ENCODE assay signal across 8 mouse cellular contexts in the genomic region with DNA sequence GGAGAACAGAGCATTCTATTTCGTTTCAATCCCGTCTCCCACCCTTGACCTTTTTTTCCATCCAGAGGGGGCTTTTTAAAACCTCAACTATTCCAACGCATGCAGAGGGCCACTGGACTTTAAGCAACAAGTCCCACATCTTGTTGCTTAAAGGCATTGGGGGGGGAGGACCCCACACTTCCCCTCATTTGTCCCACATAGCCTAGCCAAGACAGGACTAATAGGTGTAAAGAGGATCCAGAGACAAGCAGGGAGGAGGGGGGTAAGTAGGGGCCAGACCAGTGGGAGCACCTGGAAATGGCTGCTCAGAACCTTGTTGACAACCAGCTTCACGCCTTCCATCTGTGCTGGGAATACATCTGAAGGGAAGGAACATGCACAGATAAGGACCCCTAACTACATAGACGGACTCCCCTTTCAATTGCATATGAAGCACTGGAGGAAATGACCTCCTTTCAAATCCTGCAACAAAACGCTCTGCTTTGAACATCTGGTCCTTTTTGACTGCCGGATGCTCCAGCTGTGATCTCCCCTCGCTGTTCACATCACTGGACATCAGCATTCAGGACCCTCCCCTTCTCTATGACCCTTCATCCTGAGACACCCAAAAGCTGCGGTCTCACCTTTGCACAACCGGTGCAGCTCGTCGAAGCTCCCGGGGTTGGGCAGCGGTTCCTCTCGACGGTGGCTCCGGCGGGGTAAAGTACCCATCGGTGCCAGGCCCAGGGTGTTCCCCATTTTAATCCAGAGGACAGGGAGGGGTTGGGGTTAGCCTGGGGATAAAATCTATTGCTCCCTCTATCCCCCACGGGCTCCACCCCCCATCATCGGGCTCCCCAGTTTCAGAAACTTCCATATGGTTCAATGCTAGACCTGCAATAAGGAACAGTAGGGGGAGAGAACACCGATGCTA. TPM values are rescaled to one million over a fixed set of nuclear protein-coding genes. Genes with fewer than 3 reads are reported as not detected.
A peak's percentile ranks its signal among the peaks of the same experiment; 100 is the strongest.
DNase-seq lines count a peak whose midpoint lies in the region; ATAC-seq lines count a peak whose summit lies in the region.

No protein-coding gene starts in this region.

- 6% methylated on average over 22 of the region's 22 CpGs for WGBS in forebrain, embryonic 15.5 days

- peak overlapping the region; percentile 66 for H3K4me3 ChIP-seq in forebrain, embryonic 15.5 days

- peak; percentile 17 to 23 for DNase-seq in frontal cortex, postnatal 14 days (ENCODE audit: low spot score in 2 of 2)
- DNase-seq in thymus, postnatal 0 days (ENCODE audit: low spot score), result peak; percentile 21
- no peak for DNase-seq in thymus, postnatal 25 days
- peak; percentile 36 to 37 for DNase-seq in left cerebral cortex, postnatal 36 days (ENCODE audit: low spot score in 2 of 2)
- peak; percentile 42 for DNase-seq in naive thymus-derived CD4-positive, alpha-beta T cell, adult 2 months (ENCODE audit: low read depth)
- no peak for DNase-seq in adrenal gland, postnatal 25 days

- H3K27ac ChIP-seq in forebrain, embryonic 15.5 days (replicated peaks), result peak overlapping the region; percentile 47; the same call in 1 of the 2 replicates

- ATAC-seq in frontal cortex, adult (ENCODE audit: low TSS enrichment), result no peak
- ATAC-seq in forebrain, embryonic 15.5 days (replicated peaks), result no peak

- peaks cover 18% of the 10 kb centered on the region for H3K4me1 ChIP-seq in forebrain, embryonic 15.5 days

- intact Hi-C loops in left cerebral cortex, postnatal 36 days (cut with DNase I), result loop anchor here (2.0 to 5.0 kb wide), 3 partner anchors 57 to 103 kb away; partner anchors contain the start of genes Mpz and Sdhc

- peaks cover 19% of the 10 kb centered on the region; the same call in 1 of the 2 replicates for H3K36me3 ChIP-seq in forebrain, embryonic 15.5 days

- peak overlapping the region; percentile 58 for H3K9ac ChIP-seq in forebrain, embryonic 15.5 days (replicated peaks)

- no peaks in the 10 kb centered on the region for H3K27me3 ChIP-seq in forebrain, embryonic 15.5 days

- H3K4me2 ChIP-seq in forebrain, embryonic 15.5 days (replicated peaks), result peak overlapping the region; percentile 79

- no peaks in the 10 kb centered on the region for H3K9me3 ChIP-seq in forebrain, embryonic 15.5 days

RNA-seq across cellular contexts. Expression of gene Tomm40l, which starts 0.8 kb away (rescaled TPM):
- polyA plus RNA-seq in thymus, postnatal 0 days (2015; fragmentation: Nextera tagmentation; extraction: Ambion mirVana), result 23.7 and 25.8 TPM in 2 replicates
- 42.0 and 46.6 TPM in 2 replicates for polyA plus RNA-seq in forebrain, embryonic 15.5 days (2015; fragmentation: Nextera tagmentation; extraction: Ambion mirVana)
- total RNA-seq in left cerebral cortex, postnatal 36 days (2021), result 10 to 100 TPM; 81.7 to 86.7 TPM
- total RNA-seq in adrenal gland, postnatal 25 days (2021), result 32.9 and 43.7 TPM in 2 replicates

RNA-seq across cellular contexts. Expression of gene Apoa2, which starts 3.3 kb away (rescaled TPM):
- 4.0 and 5.1 TPM in 2 replicates for polyA plus RNA-seq in thymus, postnatal 0 days (2015; fragmentation: Nextera tagmentation; extraction: Ambion mirVana)
- polyA plus RNA-seq in forebrain, embryonic 15.5 days (2015; fragmentation: Nextera tagmentation; extraction: Ambion mirVana), result 1.8 and 4.2 TPM in 2 replicates
- 1 to 10 TPM; 1.8 to 2.3 TPM for total RNA-seq in left cerebral cortex, postnatal 36 days (2021)
- total RNA-seq in adrenal gland, postnatal 25 days (2021), result 2.1 and 105 TPM in 2 replicates

RNA-seq across cellular contexts. Expression of gene Nr1i3, which starts 7.8 kb away (rescaled TPM):
- polyA plus RNA-seq in thymus, postnatal 0 days (2015; fragmentation: Nextera tagmentation; extraction: Ambion mirVana), result 0.14 and 0.17 TPM in 2 replicates
- polyA plus RNA-seq in forebrain, embryonic 15.5 days (2015; fragmentation: Nextera tagmentation; extraction: Ambion mirVana), result 0.22 and 0.38 TPM in 2 replicates
- under 1 TPM in 1 of 2 experiments, not detected in 1; 0.17 TPM for total RNA-seq in left cerebral cortex, postnatal 36 days (2021)
- 3.0 TPM in 1 of 2 replicates, not detected in the other for total RNA-seq in adrenal gland, postnatal 25 days (2021)

RNA-seq across cellular contexts. Expression of gene Fcer1g, which starts 12.6 kb away (rescaled TPM):
- polyA plus RNA-seq in thymus, postnatal 0 days (2015; fragmentation: Nextera tagmentation; extraction: Ambion mirVana), result 93.8 and 97.1 TPM in 2 replicates
- 19.6 and 22.0 TPM in 2 replicates for polyA plus RNA-seq in forebrain, embryonic 15.5 days (2015; fragmentation: Nextera tagmentation; extraction: Ambion mirVana)
- 10 to 100 TPM; 13.5 to 13.8 TPM for total RNA-seq in left cerebral cortex, postnatal 36 days (2021)
- total RNA-seq in adrenal gland, postnatal 25 days (2021), result 11.1 and 13.7 TPM in 2 replicates

RNA-seq across cellular contexts. Expression of gene Pcp4l1, which starts 25.5 kb away (rescaled TPM):
- 2.3 and 2.7 TPM in 2 replicates for polyA plus RNA-seq in thymus, postnatal 0 days (2015; fragmentation: Nextera tagmentation; extraction: Ambion mirVana)
- 7.1 and 9.8 TPM in 2 replicates for polyA plus RNA-seq in forebrain, embryonic 15.5 days (2015; fragmentation: Nextera tagmentation; extraction: Ambion mirVana)
- total RNA-seq in left cerebral cortex, postnatal 36 days (2021), result 100 to 1,000 TPM in 1 of 2 experiments, 10 to 100 TPM in 1; 95.1 to 123 TPM
- total RNA-seq in adrenal gland, postnatal 25 days (2021), result 36.1 and 37.7 TPM in 2 replicates

Comparison
In these comparisons a context has a peak if more than half of its experiments do, and no peak if none do; other contexts are left out.
1. DNase-seq: peak in frontal cortex, postnatal 14 days (2 of 2), thymus, postnatal 0 days (single experiment), left cerebral cortex, postnatal 36 days (2 of 2) and naive thymus-derived CD4-positive, alpha-beta T cell, adult 2 months (single experiment); none in thymus, postnatal 25 days (single experiment) and adrenal gland, postnatal 25 days (single experiment).